Mouse (Mus musculus): ENCODE measurements around the gene Fbxl22. TPM values are rescaled to one million over a fixed set of nuclear protein-coding genes. Genes with fewer than 3 reads are reported as not detected.

The Fbxl22 gene
- polyA plus RNA-seq, 1 experiment from 2014 or later: 5.7 TPM

DNA sequence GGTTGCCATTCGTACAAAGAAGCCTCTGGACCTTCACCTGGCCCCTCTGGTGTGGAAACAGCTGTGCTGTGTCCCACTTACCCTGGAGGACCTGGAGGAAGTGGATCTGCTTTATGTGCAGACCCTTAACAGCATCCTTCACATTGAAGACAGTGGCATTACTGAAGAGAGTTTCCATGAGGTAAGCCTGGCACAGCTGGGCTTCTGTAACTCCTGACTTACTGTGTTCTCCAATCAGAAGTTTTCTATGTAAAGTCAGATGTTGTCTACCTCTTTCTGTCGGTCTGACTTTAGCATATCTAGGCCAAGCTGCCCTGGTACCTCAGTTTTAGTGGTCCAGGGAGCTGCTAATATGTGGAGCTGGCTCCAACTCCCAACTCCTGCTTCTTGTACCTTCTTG is 13.1 kb downstream of the Fbxl22 start:
- no peak for ATAC-seq (ENCODE audit: low read depth)
- WGBS: 80% methylated on average over 2 of the region's 2 CpGs
- Histone ChIP-seq H3K4me3 (ENCODE audit: low read length) (no peak overlapping the region), H3K36me3 (ENCODE audit: control insufficient read depth, insufficient read depth, low read length) (peaks cover 21% of the 10 kb centered on the region; the same call in 1 of the 2 replicates), H3K9me3 (ENCODE audit: control insufficient read depth, low read length) (no peaks in the 10 kb centered on the region), H3K27me3 (ENCODE audit: control insufficient read depth, insufficient read depth, low read depth, low read length) (no peaks in the 10 kb centered on the region), H3K9ac (ENCODE audit: low read length) (no peak overlapping the region), H3K4me2 (ENCODE audit: low read depth, low read length) (no peak overlapping the region), H3K4me1 (replicated peaks; ENCODE audit: control insufficient read depth, insufficient read depth, low read length) (no peaks in the 10 kb centered on the region), H3K27ac (ENCODE audit: low read length) (no peak overlapping the region)

DNA sequence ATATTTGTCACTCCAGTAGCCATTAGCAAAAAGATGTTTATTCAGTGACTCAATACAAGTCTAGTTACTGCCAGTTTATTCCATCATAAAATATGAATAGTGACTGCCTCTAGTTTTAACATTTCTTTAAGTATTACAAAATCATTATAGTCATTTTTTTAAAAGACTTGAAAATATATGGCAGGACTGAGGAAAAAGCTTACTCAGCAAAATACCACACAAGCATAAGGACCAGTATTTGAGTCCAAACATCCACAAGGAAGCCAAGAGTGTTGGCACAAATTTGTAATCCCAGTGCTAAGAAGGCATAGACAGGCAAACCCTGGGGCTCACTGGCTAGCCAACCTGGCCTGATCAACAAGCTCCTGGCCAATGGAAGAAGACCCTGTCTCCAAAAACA is 20.4 kb downstream of the Fbxl22 start:
- Histone ChIP-seq H3K36me3 (ENCODE audit: control insufficient read depth, insufficient read depth, low read length) (peaks cover 33% of the 10 kb centered on the region), H3K4me1 (replicated peaks; ENCODE audit: control insufficient read depth, insufficient read depth, low read length) (no peaks in the 10 kb centered on the region), H3K4me2 (ENCODE audit: low read depth, low read length) (no peak overlapping the region), H3K9me3 (ENCODE audit: control insufficient read depth, low read length) (no peaks in the 10 kb centered on the region), H3K27ac (ENCODE audit: low read length) (no peak overlapping the region), H3K27me3 (ENCODE audit: control insufficient read depth, insufficient read depth, low read depth, low read length) (no peaks in the 10 kb centered on the region), H3K9ac (ENCODE audit: low read length) (no peak overlapping the region), H3K4me3 (ENCODE audit: low read length) (no peak overlapping the region)
- no peak for ATAC-seq (ENCODE audit: low read depth)

DNA sequence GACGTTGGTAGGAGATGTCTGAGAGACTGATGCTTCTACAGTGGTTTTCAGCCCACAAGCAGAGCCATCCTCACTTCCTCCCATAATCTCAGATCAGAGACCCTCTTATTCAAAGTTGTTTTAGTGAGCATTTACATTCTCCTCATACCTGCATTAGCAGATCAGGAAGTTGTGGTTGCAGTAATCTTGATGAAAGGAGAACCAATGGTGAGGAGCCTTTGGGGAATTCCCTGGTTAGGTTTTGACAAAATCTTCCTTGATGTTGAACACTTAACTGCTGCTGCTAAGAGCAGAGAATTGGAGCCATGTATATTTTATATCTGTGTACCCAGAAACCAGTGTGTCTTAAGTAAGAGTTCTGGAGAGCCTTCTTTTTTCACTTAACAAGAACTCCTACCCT is 22.0 kb downstream of the Fbxl22 start:
- no peak overlapping the region for H3K4me3 ChIP-seq (ENCODE audit: low read length)
- no peaks in the 10 kb centered on the region for H3K4me1 ChIP-seq (replicated peaks; ENCODE audit: control insufficient read depth, insufficient read depth, low read length)
- no peaks in the 10 kb centered on the region for H3K27me3 ChIP-seq (ENCODE audit: control insufficient read depth, insufficient read depth, low read depth, low read length)
- 80% methylated on average over 1 of the region's 1 CpGs for WGBS
- H3K9me3 ChIP-seq (ENCODE audit: control insufficient read depth, low read length): no peaks in the 10 kb centered on the region
- H3K36me3 ChIP-seq (ENCODE audit: control insufficient read depth, insufficient read depth, low read length): peaks cover 39% of the 10 kb centered on the region
- no peak overlapping the region for H3K4me2 ChIP-seq (ENCODE audit: low read depth, low read length)
- no peak for ATAC-seq (ENCODE audit: low read depth)
- H3K9ac ChIP-seq (ENCODE audit: low read length): no peak overlapping the region
- no peak overlapping the region for H3K27ac ChIP-seq (ENCODE audit: low read length)

DNA sequence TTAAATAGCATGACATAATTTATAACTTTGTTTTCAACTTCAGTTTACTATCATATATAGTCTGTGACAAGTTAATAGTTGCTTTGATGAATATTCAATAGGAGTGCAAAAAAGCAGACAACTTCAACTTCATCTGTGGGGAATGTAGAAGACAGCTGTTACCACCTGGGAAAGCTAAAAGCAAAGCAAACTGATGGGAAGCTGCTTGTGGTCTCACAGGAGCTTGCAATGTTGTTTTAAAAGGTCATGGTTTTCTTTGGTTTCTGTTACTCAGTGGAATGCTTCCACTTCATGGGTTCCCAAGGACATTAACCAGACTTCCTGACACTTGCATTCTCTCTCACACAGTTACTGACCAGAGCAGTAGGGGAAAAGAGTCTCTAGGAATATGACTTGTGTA is 25.6 kb downstream of the Fbxl22 start:
- Histone ChIP-seq H3K27ac (ENCODE audit: low read length) (no peak overlapping the region), H3K9me3 (ENCODE audit: control insufficient read depth, low read length) (no peaks in the 10 kb centered on the region), H3K4me3 (ENCODE audit: low read length) (no peak overlapping the region), H3K27me3 (ENCODE audit: control insufficient read depth, insufficient read depth, low read depth, low read length) (no peaks in the 10 kb centered on the region), H3K9ac (ENCODE audit: low read length) (no peak overlapping the region), H3K4me1 (replicated peaks; ENCODE audit: control insufficient read depth, insufficient read depth, low read length) (no peaks in the 10 kb centered on the region), H3K36me3 (ENCODE audit: control insufficient read depth, insufficient read depth, low read length) (peaks cover 32% of the 10 kb centered on the region), H3K4me2 (ENCODE audit: low read depth, low read length) (no peak overlapping the region)
- no peak for ATAC-seq (ENCODE audit: low read depth)

DNA sequence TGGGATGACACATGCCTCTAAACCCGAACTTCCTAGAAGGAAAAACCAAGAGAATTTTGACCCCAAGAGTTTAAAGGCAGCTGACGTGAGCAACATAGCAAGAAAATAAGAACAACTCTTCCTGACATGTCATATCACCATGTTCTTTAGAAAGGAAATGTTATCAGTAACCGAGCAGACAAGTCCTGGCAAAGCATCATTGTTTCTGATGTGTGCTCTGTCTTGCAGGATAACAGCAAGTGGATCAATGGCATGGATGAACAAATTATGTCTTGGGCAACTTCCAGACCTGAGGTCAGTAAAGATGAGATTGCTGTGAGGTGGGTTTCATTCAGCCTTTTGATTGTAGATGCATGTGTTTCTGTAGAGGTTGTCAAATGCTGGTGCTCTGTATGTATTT is 31.0 kb downstream of the Fbxl22 start:
- Histone ChIP-seq H3K4me1 (replicated peaks; ENCODE audit: control insufficient read depth, insufficient read depth, low read length) (no peaks in the 10 kb centered on the region), H3K4me3 (ENCODE audit: low read length) (no peak overlapping the region), H3K36me3 (ENCODE audit: control insufficient read depth, insufficient read depth, low read length) (peaks cover 20% of the 10 kb centered on the region), H3K27ac (ENCODE audit: low read length) (no peak overlapping the region), H3K27me3 (ENCODE audit: control insufficient read depth, insufficient read depth, low read depth, low read length) (no peaks in the 10 kb centered on the region), H3K9me3 (ENCODE audit: control insufficient read depth, low read length) (no peaks in the 10 kb centered on the region), H3K4me2 (ENCODE audit: low read depth, low read length) (no peak overlapping the region), H3K9ac (ENCODE audit: low read length) (no peak overlapping the region)
- no peak for ATAC-seq (ENCODE audit: low read depth)
- WGBS: 85% methylated on average over 3 of the region's 3 CpGs

DNA sequence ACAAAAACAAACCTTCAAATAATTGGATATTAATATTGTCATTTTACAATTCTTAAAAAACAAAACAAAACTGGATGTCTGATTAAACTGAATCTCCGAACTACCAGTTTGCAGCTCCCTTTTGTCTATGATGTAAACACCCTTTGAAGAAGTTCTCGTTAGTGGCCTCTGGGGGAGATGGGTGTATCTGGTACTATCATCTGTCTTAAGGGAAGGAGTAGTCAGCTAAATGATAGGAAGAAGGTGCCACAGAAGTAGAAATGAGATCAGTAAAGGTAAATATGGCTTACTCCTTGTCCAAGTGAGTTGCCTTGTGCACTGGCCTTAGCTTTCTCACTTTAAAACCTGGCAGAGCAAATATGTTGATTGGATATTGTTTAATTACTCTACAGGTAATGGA is 36.6 kb downstream of the Fbxl22 start:
- Histone ChIP-seq H3K27ac (ENCODE audit: low read length) (no peak overlapping the region), H3K4me1 (replicated peaks; ENCODE audit: control insufficient read depth, insufficient read depth, low read length) (no peaks in the 10 kb centered on the region), H3K9ac (ENCODE audit: low read length) (no peak overlapping the region), H3K4me2 (ENCODE audit: low read depth, low read length) (no peak overlapping the region), H3K36me3 (ENCODE audit: control insufficient read depth, insufficient read depth, low read length) (peaks cover 12% of the 10 kb centered on the region), H3K27me3 (ENCODE audit: control insufficient read depth, insufficient read depth, low read depth, low read length) (no peaks in the 10 kb centered on the region), H3K4me3 (ENCODE audit: low read length) (no peak overlapping the region), H3K9me3 (ENCODE audit: control insufficient read depth, low read length) (no peaks in the 10 kb centered on the region)
- ATAC-seq (ENCODE audit: low read depth): no peak
- 73% methylated on average over 2 of the region's 2 CpGs for WGBS

DNA sequence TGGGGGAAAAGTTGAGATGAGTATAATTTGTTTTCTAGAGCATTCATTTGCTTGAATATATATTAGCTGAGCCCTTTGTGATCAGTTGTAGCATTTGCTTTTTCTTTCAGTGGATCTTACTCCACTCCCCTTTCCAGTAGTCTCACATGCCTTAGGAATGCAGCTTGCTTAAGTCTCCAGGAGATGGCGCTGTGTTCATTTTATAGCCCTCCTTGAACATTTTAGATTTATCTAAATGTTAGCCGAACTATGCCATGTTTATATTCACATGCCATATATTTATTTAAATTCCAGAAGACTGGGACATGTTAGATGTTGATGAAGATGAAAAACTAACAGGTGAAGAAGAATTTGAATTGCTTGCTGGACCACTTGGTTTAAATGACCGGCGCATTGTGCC is 49.3 kb downstream of the Fbxl22 start:
- Histone ChIP-seq H3K9ac (ENCODE audit: low read length) (no peak overlapping the region), H3K36me3 (ENCODE audit: control insufficient read depth, insufficient read depth, low read length) (peaks cover 17% of the 10 kb centered on the region), H3K4me3 (ENCODE audit: low read length) (no peak overlapping the region), H3K27me3 (ENCODE audit: control insufficient read depth, insufficient read depth, low read depth, low read length) (no peaks in the 10 kb centered on the region), H3K4me1 (replicated peaks; ENCODE audit: control insufficient read depth, insufficient read depth, low read length) (no peaks in the 10 kb centered on the region), H3K27ac (ENCODE audit: low read length) (no peak overlapping the region), H3K4me2 (ENCODE audit: low read depth, low read length) (no peak overlapping the region), H3K9me3 (ENCODE audit: control insufficient read depth, low read length) (no peaks in the 10 kb centered on the region)
- 51% methylated on average over 4 of the region's 4 CpGs for WGBS
- ATAC-seq (ENCODE audit: low read depth): no peak

Other genes starting within 250 kb of the Fbxl22 start
- gene Herc1, start 164.1 kb downstream of the Fbxl22 start, polyA plus RNA-seq (2015; fragmentation: Nextera tagmentation; extraction: Ambion mirVana): 18.7 and 18.8 TPM in 2 replicates
- gene Usp3, start 78.5 kb upstream of the Fbxl22 start, polyA plus RNA-seq (2015; fragmentation: Nextera tagmentation; extraction: Ambion mirVana): 57.9 and 64.6 TPM in 2 replicates
- 2.2 and 2.6 TPM in 2 replicates for gene Car12, start 199.1 kb upstream of the Fbxl22 start, polyA plus RNA-seq (2015; fragmentation: Nextera tagmentation; extraction: Ambion mirVana)